Comparison of ENCODE assay signal across 13 mouse cellular contexts in genomic region chr2:72507855-72508635, GRCm38 (mm10). TPM values are rescaled to one million over a fixed set of nuclear protein-coding genes. Genes with fewer than 3 reads are reported as not detected.
A peak's percentile ranks its signal among the peaks of the same experiment; 100 is the strongest.
DNase-seq lines count a peak whose midpoint lies in the region; ATAC-seq and TF ChIP-seq lines count a peak whose summit lies in the region.
"Had no signal": no experiment of that assay in that cellular context is flagged by ENCODE, and none has a peak within 500 bp of the region (broad histone marks: within the 10 kb centered on the region; RNA-seq: fewer than 3 reads in every experiment).

No protein-coding gene starts in this region.

- ATAC-seq in heart, embryonic 16.5 days (replicated peaks; ENCODE audit: extremely low read depth, insufficient read depth, low FRiP score) = no peak
- ATAC-seq in hindbrain, embryonic 13.5 days (ENCODE audit: low FRiP score) = no peak

- 0 out of 2 replicates have a peak overlapping the region, but pooled peaks have one; percentile 5 for H3K9ac ChIP-seq in heart, embryonic 16.5 days (ENCODE audit: low read length)
- peak overlapping the region; percentile 35; the same call in 1 of the 2 replicates for H3K9ac ChIP-seq in hindbrain, embryonic 13.5 days
- H3K9ac ChIP-seq: limb, embryonic 12.5 days had no signal

- H3K4me1 ChIP-seq in heart, embryonic 16.5 days (ENCODE audit: control insufficient read depth, insufficient read depth, low read length) = peaks cover 8% of the 10 kb centered on the region
- peaks cover 12% of the 10 kb centered on the region for H3K4me1 ChIP-seq in hindbrain, embryonic 13.5 days (replicated peaks)
- H3K4me1 ChIP-seq: limb, embryonic 12.5 days had no signal

- H3K27me3 ChIP-seq in heart, embryonic 16.5 days (ENCODE audit: control insufficient read depth, insufficient read depth, low read length) = no peaks in the 10 kb centered on the region
- peaks cover 24% of the 10 kb centered on the region for H3K27me3 ChIP-seq in hindbrain, embryonic 13.5 days
- H3K27me3 ChIP-seq: limb, embryonic 12.5 days had no signal

- intact Hi-C loops in heart, postnatal 14 days (cut with DNase I) = no loop called here

- TF ChIP-seq CTCF in layer of hippocampus, adult 2 months (conservative IDR thresholded peaks at IDR 0.05) = no peak

- peak overlapping the region; percentile 52 for H3K4me2 ChIP-seq in heart, embryonic 16.5 days (ENCODE audit: low read depth, low read length)
- peak overlapping the region; percentile 29 for H3K4me2 ChIP-seq in hindbrain, embryonic 13.5 days
- H3K4me2 ChIP-seq: limb, embryonic 12.5 days had no signal

- 25% methylated on average over 18 of the region's 18 CpGs for WGBS in heart, embryonic 16.5 days
- whole genome bisulfite sequencing in hindbrain, embryonic 13.5 days = 26% methylated on average over 18 of the region's 18 CpGs

- H3K4me3 ChIP-seq in heart, embryonic 16.5 days (ENCODE audit: low read length) = peak overlapping the region; percentile 23
- H3K4me3 ChIP-seq in hindbrain, embryonic 13.5 days = no peak overlapping the region
- H3K4me3 ChIP-seq in layer of hippocampus, adult 2 months = no peak overlapping the region
- H3K4me3 ChIP-seq: gastrocnemius, adult 2 months; limb, embryonic 12.5 days had no signal

- H3K27ac ChIP-seq in heart, embryonic 16.5 days (ENCODE audit: low read length) = no peak overlapping the region
- H3K27ac ChIP-seq in hindbrain, embryonic 13.5 days = no peak overlapping the region
- H3K27ac ChIP-seq in layer of hippocampus, adult 2 months = no peak overlapping the region
- H3K27ac ChIP-seq: gastrocnemius, adult 2 months; limb, embryonic 12.5 days had no signal

- H3K36me3 ChIP-seq in heart, embryonic 16.5 days (ENCODE audit: control insufficient read depth, insufficient read depth) = no peaks in the 10 kb centered on the region
- H3K36me3 ChIP-seq in hindbrain, embryonic 13.5 days = no peaks in the 10 kb centered on the region
- H3K36me3 ChIP-seq: limb, embryonic 12.5 days had no signal

- H3K9me3 ChIP-seq in heart, embryonic 16.5 days (replicated peaks; ENCODE audit: control insufficient read depth, low read length) = no peaks in the 10 kb centered on the region
- H3K9me3 ChIP-seq in hindbrain, embryonic 13.5 days = no peaks in the 10 kb centered on the region
- H3K9me3 ChIP-seq: limb, embryonic 12.5 days had no signal

- DNase-seq in heart, postnatal 14 days = no peak
- peak; percentile 19 for DNase-seq in CD4-positive helper T cell, adult 2 months (ENCODE audit: low read depth, low spot score)
- peak; percentile 63 for DNase-seq in ZHBTc4 (ENCODE audit: low read depth, low spot score)
- no peak for DNase-seq in right cerebral cortex, postnatal 25 days
- no peak for DNase-seq in layer of hippocampus, adult 2 months (ENCODE audit: low spot score in 2 of 2)
- DNase-seq: kidney, adult 18-20 months; lung, postnatal 10 days; spleen, adult 18-20 months; thymus, adult 2 months had no signal

RNA-seq across cellular contexts. Expression of gene Cdca7, which starts 32.1 kb away (rescaled TPM):
- 56.1 and 90.4 TPM in 2 replicates for polyA plus RNA-seq in heart, embryonic 16.5 days (2015; fragmentation: Nextera tagmentation; extraction: Ambion mirVana)
- 1 to 10 TPM; 2.9 to 9.4 TPM for total RNA-seq in heart, postnatal 14 days (2021)
- polyA plus RNA-seq in hindbrain, embryonic 13.5 days (2015; fragmentation: Nextera tagmentation; extraction: Ambion mirVana) = 29.3 and 30.2 TPM in 2 replicates
- total RNA-seq in layer of hippocampus, adult 2 months (2021) = 1 to 10 TPM; 3.1 to 9.1 TPM

Comparison
In these comparisons a context has a peak if more than half of its experiments do, and no peak if none do; other contexts are left out.
1. DNase-seq: peak in CD4-positive helper T cell, adult 2 months (single experiment) and ZHBTc4 (single experiment); none in heart, postnatal 14 days (0 of 2), right cerebral cortex, postnatal 25 days (single experiment) and layer of hippocampus, adult 2 months (0 of 2).